Mouse (Mus musculus) CD4-positive, CD25-positive, alpha-beta regulatory T cell, adult 9 weeks (primary cell): ENCODE results near the gene Olfr810. TPM values are rescaled to one million over a fixed set of nuclear protein-coding genes. Genes with fewer than 3 reads are reported as not detected.

Experiments
- polyA plus RNA-seq: library from polyadenylated mRNA; unstranded; fragments of 100-300 nt; shearing (Covaris generic); gene quantifications from one replicate; pipeline ENCODE4 v1.2.1, GENCODE M21; 2017

Gene Olfr810
- not detected for polyA plus RNA-seq

DNA sequence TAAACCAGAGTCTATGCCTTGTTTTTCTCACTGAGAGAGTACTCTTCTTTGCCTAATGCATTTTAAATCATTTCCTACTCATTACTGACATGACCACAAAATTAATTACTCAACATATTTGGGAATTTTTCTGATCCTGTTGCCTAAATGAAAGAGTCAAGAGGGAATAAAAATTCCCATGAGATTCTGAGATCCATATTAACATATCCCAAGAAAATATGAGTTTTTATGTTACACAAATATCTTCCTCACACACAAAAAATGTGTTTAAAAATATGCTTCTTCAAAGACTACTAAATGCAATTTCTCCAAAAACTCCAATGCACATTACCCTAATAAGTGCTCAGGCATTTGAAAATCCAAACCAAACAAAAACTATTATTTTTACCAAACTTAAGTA, at the start of gene Olfr810:
Gene Olfr810 (minus strand): TSS at position 101 of the 400 bp plus-strand sequence.

DNA sequence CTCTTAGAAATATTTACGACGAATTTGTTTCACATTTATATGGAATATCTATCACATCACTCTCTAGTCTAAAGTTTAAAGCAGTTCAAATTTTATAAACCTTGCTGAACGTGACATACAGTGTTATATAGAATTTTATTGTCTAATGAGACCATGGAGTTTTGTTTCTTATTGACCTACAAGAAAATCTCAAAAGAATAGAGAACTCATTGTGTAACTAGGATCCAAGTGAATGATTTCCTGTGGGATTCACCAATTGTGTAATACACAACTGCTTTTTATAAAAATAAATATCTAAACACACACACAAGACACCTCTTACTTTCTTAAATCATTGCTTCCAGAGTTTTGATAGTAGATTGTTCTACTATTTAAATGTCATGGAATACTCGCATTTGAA, 9.6 kb upstream of the Olfr810 start, which contains the start of gene Olfr811:
Gene Olfr811 (minus strand): TSS at position 101 of the 400 bp plus-strand sequence.

DNA sequence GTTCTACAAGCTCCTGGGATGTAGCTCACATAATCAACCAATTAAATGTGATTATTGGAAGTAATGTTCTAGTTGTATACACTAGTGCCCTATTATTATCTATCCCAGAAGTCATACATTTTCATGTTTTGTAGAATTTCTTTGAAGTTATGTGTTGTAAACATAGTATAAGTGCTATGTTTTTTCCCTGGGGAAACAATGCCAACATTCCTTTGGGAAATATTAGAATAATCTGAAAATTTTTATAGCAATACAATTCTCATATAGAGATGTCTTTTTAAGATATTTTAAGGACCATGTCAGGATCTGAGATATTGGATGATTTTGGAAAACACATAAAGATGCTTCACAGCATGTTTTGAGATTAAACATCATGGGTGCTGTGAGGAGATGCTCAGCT, 20.4 kb downstream of the Olfr810 start, which contains the start of gene Olfr809:
Gene Olfr809 (plus strand): TSS at position 301 of the 400 bp plus-strand sequence.

DNA sequence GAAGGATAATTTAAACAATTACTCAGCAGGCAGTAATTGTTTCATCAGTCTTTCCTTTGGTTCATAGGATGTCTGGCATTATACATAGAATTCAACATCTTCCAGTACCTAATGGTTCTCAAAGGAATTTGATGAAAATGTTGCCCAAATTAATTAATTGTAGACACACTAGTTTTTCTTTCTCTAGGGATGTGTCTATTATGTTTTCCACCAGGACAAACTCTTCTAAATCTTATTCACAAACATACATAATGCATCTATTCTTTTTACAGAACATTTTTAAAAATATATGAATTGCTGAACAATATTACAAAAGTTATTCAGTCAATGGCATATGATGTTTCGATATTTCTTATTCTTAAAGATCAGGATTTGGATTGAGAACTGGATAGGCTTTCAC, 29.5 kb downstream of the Olfr810 start, which contains the start of gene Olfr808:
Gene Olfr808 (plus strand): TSS at position 301 of the 400 bp plus-strand sequence.

DNA sequence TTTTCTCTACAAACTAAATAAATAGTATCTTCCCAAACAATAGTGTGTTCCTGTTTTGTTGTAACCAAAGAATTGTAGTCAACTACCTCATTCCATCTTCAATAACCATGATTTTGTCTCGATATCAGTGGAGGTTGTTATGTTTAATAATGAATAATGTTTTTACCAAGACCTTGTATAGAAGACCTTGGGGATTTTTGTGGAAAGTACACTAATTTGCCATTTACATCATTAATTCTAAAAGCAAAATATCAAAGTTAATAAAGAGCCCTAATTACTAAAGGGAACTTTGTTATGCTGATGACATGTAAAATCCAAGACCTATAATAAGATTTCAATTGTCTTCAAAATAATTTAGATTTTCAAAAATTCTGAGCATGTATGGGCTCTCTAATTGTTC, 37.0 kb downstream of the Olfr810 start, which contains the start of gene Olfr807:
Gene Olfr807 (minus strand): TSS at position 101 of the 400 bp plus-strand sequence.

DNA sequence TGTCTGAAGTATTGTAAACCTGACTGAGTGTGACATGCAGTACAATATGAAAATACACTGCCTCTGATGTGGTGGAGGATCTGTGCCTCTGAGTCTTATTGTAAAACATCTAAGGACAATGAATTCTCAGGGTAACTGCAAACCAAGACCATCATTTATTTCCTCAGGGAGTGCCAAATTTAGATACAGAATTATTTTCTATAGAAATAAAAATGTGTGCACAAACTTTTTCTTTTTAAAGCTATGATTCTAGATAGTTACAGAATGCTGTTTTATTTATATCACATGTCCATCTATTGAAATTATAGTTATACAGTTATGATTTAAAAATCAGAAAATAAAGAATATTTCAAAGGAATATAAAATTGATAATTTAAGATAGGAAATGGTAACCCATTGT, 52.9 kb downstream of the Olfr810 start, which contains the start of gene Olfr806:
Gene Olfr806 (minus strand): TSS at position 101 of the 400 bp plus-strand sequence.

Other genes starting within 250 kb of the Olfr810 start
- not detected for gene Olfr794, start 227.3 kb downstream of the Olfr810 start, polyA plus RNA-seq
- not detected for gene Olfr796, start 182.3 kb downstream of the Olfr810 start, polyA plus RNA-seq
- 0.07 TPM for gene Olfr798, start 167.0 kb downstream of the Olfr810 start, polyA plus RNA-seq
- gene Olfr799, start 157.4 kb downstream of the Olfr810 start, polyA plus RNA-seq, result not detected
- not detected for gene Olfr800, start 137.2 kb downstream of the Olfr810 start, polyA plus RNA-seq
- gene Olfr801, start 121.1 kb downstream of the Olfr810 start, polyA plus RNA-seq, result not detected
- gene Olfr802, start 106.7 kb downstream of the Olfr810 start, polyA plus RNA-seq, result not detected
- gene Olfr803, start 100.6 kb downstream of the Olfr810 start, polyA plus RNA-seq, result not detected
- not detected for gene Olfr804, start 91.7 kb downstream of the Olfr810 start, polyA plus RNA-seq
- gene Olfr805, start 65.5 kb downstream of the Olfr810 start, polyA plus RNA-seq, result not detected
- gene Olfr806, start 53.0 kb downstream of the Olfr810 start, polyA plus RNA-seq, result not detected
- gene Olfr807, start 37.1 kb downstream of the Olfr810 start, polyA plus RNA-seq, result not detected
- not detected for gene Olfr808, start 29.4 kb downstream of the Olfr810 start, polyA plus RNA-seq
- not detected for gene Olfr809, start 20.3 kb downstream of the Olfr810 start, polyA plus RNA-seq
- gene Olfr811, start 9.5 kb upstream of the Olfr810 start, polyA plus RNA-seq, result not detected
- gene Olfr812, start 51.2 kb upstream of the Olfr810 start, polyA plus RNA-seq, result not detected
- not detected for gene Olfr813, start 60.5 kb upstream of the Olfr810 start, polyA plus RNA-seq
- not detected for gene Olfr814, start 84.9 kb upstream of the Olfr810 start, polyA plus RNA-seq
- gene Olfr815, start 111.0 kb upstream of the Olfr810 start, polyA plus RNA-seq, result not detected
- gene Olfr816, start 120.7 kb upstream of the Olfr810 start, polyA plus RNA-seq, result not detected
- not detected for gene Olfr818, start 154.2 kb upstream of the Olfr810 start, polyA plus RNA-seq
- not detected for gene Olfr819, start 172.3 kb upstream of the Olfr810 start, polyA plus RNA-seq
- not detected for gene Olfr247, start 181.2 kb upstream of the Olfr810 start, polyA plus RNA-seq
- 0.06 TPM for gene Gm10310, start 190.1 kb upstream of the Olfr810 start, polyA plus RNA-seq
- not detected for gene Olfr820, start 217.7 kb upstream of the Olfr810 start, polyA plus RNA-seq
- not detected for gene Olfr821, start 235.4 kb upstream of the Olfr810 start, polyA plus RNA-seq